Mouse (Mus musculus) embryonic stem cell, embryonic (primary cell): ENCODE data around the gene Tap2.

ENCODE experiments used
- CTCF ChIA-PET, 4 experiments: fragments of 300-600 bp in 2 of 4; fragments of 350-600 bp in 2 of 4; sonication (Branson Sonifier 250); formaldehyde crosslinking; loops; one replicate each; lab custom pipeline; 2022; ENCODE audit warnings: inconsistent platforms in 2 of 4; lab: Charles Lee
- POLR2A ChIA-PET, 4 experiments: fragments of 300-600 bp in 2 of 4; fragments of 350-600 bp in 2 of 4; sonication (Branson Sonifier 250); formaldehyde crosslinking; loops; one replicate each; lab custom pipeline; 2022; ENCODE audit warnings: antibody characterized with exemption in 4 of 4, inconsistent platforms in 1 of 4; lab: Charles Lee

Gene Tap2

GRCm38 (mm10) chr17:34203444-34203843, at the start of gene Tap2:
Tap2 (plus strand) TSS chr17:34203527.
- POLR2A ChIA-PET = interaction anchor here in 2 of 4 experiments (0.7 to 1.0 kb wide), 2 partner anchors 17 to 126 kb away, joined by 3 to 4 read pairs; no protein-coding TSS in a partner anchor
- CTCF ChIA-PET = interaction anchor here in 2 of 4 experiments (0.6 to 0.7 kb wide), 3 partner anchors 17 to 1755 kb away, joined by 3 to 4 read pairs (median 3); no protein-coding TSS in a partner anchor

GRCm38 (mm10) chr17:34155534-34155933, 47.8 kb upstream of the Tap2 start:
- POLR2A ChIA-PET = no interaction called here

GRCm38 (mm10) chr17:34164202-34164895, 39.0 kb upstream of the Tap2 start:
- ChIA-PET POLR2A (interaction anchor here in 1 of 4 experiments (1.1 to 2.0 kb wide), 3 partner anchors 29 to 133 kb away, joined by 3 to 5 read pairs (median 4); partner anchors contain the start of genes H2-DMa, Rxrb and Slc39a7), CTCF (interaction anchor here (0.7 to 8.8 kb wide), 10 partner anchors 23 to 460 kb away, joined by 3 to 74 read pairs (median 6); no protein-coding TSS in a partner anchor)

More at GRCm38 (mm10) chr17:34155534-34155933, 47.8 kb upstream of the Tap2 start:
- CTCF ChIA-PET = no interaction called here

GRCm38 (mm10) chr17:34165033-34165730, 38.1 kb upstream of the Tap2 start:
- POLR2A ChIA-PET = interaction anchor here in 2 of 4 experiments (1.0 to 2.0 kb wide), 6 partner anchors 24 to 134 kb away, joined by 3 to 5 read pairs (median 3); partner anchors contain the start of genes H2-DMa (in 1 of the 2), Rxrb (in 1 of the 2) and Slc39a7 (in 1 of the 2)

GRCm38 (mm10) chr17:34169279-34169678, 34.0 kb upstream of the Tap2 start:
- POLR2A ChIA-PET = interaction anchor here in 1 of 4 experiments (1.7 to 2.3 kb wide), 4 partner anchors 34 to 57 kb away, joined by 4 to 9 read pairs (median 5); partner anchors contain the start of gene H2-DMa

More at GRCm38 (mm10) chr17:34165033-34165730, 38.1 kb upstream of the Tap2 start:
- CTCF ChIA-PET = interaction anchor here (0.6 to 8.8 kb wide), 25 partner anchors 16 to 580 kb away, joined by 3 to 74 read pairs (median 4); partner anchors contain the start of gene BC051142 (in 1 of the 4)

GRCm38 (mm10) chr17:34170487-34170876, 32.8 kb upstream of the Tap2 start:
- CTCF ChIA-PET = interaction anchor here (0.6 to 8.8 kb wide), 127 partner anchors 8 to 1049 kb away, joined by 3 to 74 read pairs (median 4); partner anchors contain the start of genes Tap1 (in 4 of the 4), Psmb9 (in 3 of the 4), Rxrb (in 2 of the 4) and Slc39a7 (in 2 of the 4)
- POLR2A ChIA-PET = interaction anchor here (0.6 to 2.3 kb wide), 20 partner anchors 31 to 1789 kb away, joined by 3 to 13 read pairs (median 4); partner anchors contain the start of gene H2-DMa (in 2 of the 4)

More at GRCm38 (mm10) chr17:34169279-34169678, 34.0 kb upstream of the Tap2 start:
- CTCF ChIA-PET = interaction anchor here in 3 of 4 experiments (0.8 to 8.8 kb wide), 12 partner anchors 14 to 242 kb away, joined by 3 to 74 read pairs (median 12); no protein-coding TSS in a partner anchor

GRCm38 (mm10) chr17:34170877-34171498, 32.3 kb upstream of the Tap2 start:
- ChIA-PET CTCF (interaction anchor here (0.6 to 8.8 kb wide), 128 partner anchors 8 to 1048 kb away, joined by 3 to 74 read pairs (median 4); partner anchors contain the start of genes Tap1 (in 4 of the 4), Psmb9 (in 3 of the 4), Rxrb (in 2 of the 4) and Slc39a7 (in 2 of the 4)), POLR2A (interaction anchor here (0.6 to 2.3 kb wide), 22 partner anchors 32 to 1789 kb away, joined by 3 to 13 read pairs (median 4); partner anchors contain the start of gene H2-DMa (in 2 of the 4))

GRCm38 (mm10) chr17:34172528-34172927, 30.8 kb upstream of the Tap2 start:
- CTCF ChIA-PET = interaction anchor here in 3 of 4 experiments (0.6 to 2.1 kb wide), 10 partner anchors 11 to 1580 kb away, joined by 3 to 6 read pairs (median 4); partner anchors contain the start of genes BC051142 (in 1 of the 3), Psmb9 (in 1 of the 3) and Tap1 (in 1 of the 3)
- POLR2A ChIA-PET = interaction anchor here in 1 of 4 experiments (0.5 to 1.4 kb wide), 2 partner anchors 53 to 381 kb away, joined by 3 read pairs; partner anchors contain the start of gene H2-DMa

GRCm38 (mm10) chr17:34174075-34174474, 29.3 kb upstream of the Tap2 start:
- ChIA-PET CTCF (interaction anchor here in 2 of 4 experiments (0.7 to 2.1 kb wide), 2 partner anchors 39 to 237 kb away, joined by 4 to 5 read pairs; no protein-coding TSS in a partner anchor), POLR2A (no interaction called here)

- ChIA-PET CTCF (no interaction called here), POLR2A (no interaction called here)
Observed at GRCm38 (mm10) chr17:34177179-34177578, 26.1 kb upstream of the Tap2 start.

GRCm38 (mm10) chr17:34179019-34179418, 24.3 kb upstream of the Tap2 start:
- POLR2A ChIA-PET = no interaction called here

GRCm38 (mm10) chr17:34179913-34180859, 23.1 kb upstream of the Tap2 start:
- ChIA-PET POLR2A (interaction anchor here in 2 of 4 experiments (0.6 to 1.2 kb wide), 3 partner anchors 18 to 73 kb away, joined by 3 read pairs; no protein-coding TSS in a partner anchor), CTCF (interaction anchor here in 3 of 4 experiments (0.5 to 1.4 kb wide), 4 partner anchors 10 to 634 kb away, joined by 3 to 5 read pairs (median 3); no protein-coding TSS in a partner anchor)

More at GRCm38 (mm10) chr17:34179019-34179418, 24.3 kb upstream of the Tap2 start:
- CTCF ChIA-PET = interaction anchor here in 3 of 4 experiments (0.6 to 0.8 kb wide), 3 partner anchors 8 to 55 kb away, joined by 3 read pairs; no protein-coding TSS in a partner anchor

- ChIA-PET POLR2A (interaction anchor here in 2 of 4 experiments (0.6 to 1.7 kb wide), 6 partner anchors 17 to 228 kb away, joined by 3 to 5 read pairs (median 3); partner anchors contain the start of genes H2-DMa (in 2 of the 2), Rps18 (in 1 of the 2) and Vps52 (in 1 of the 2)), CTCF (interaction anchor here in 3 of 4 experiments (0.7 to 2.6 kb wide), 10 partner anchors 11 to 630 kb away, joined by 3 to 18 read pairs (median 4); no protein-coding TSS in a partner anchor)
Observed at GRCm38 (mm10) chr17:34183564-34184219, 19.6 kb upstream of the Tap2 start.

GRCm38 (mm10) chr17:34185526-34185925, 17.8 kb upstream of the Tap2 start:
- ChIA-PET CTCF (interaction anchor here in 2 of 4 experiments (1.1 to 2.8 kb wide), 3 partner anchors 15 to 50 kb away, joined by 3 to 14 read pairs (median 4); no protein-coding TSS in a partner anchor), POLR2A (interaction anchor here in 2 of 4 experiments (1.2 to 2.3 kb wide), 4 partner anchors 11 to 73 kb away, joined by 4 to 17 read pairs (median 6); partner anchors contain the start of gene H2-DMa (in 1 of the 2))

GRCm38 (mm10) chr17:34186885-34187260, 16.5 kb upstream of the Tap2 start:
- CTCF ChIA-PET = interaction anchor here (0.5 to 2.8 kb wide), 18 partner anchors 9 to 386 kb away, joined by 3 to 14 read pairs (median 4); partner anchors contain the start of gene BC051142 (in 1 of the 4)

More at GRCm38 (mm10) chr17:34186885-34187260, 16.5 kb upstream of the Tap2 start:
- POLR2A ChIA-PET = interaction anchor here (0.5 to 2.3 kb wide), 15 partner anchors 10 to 162 kb away, joined by 3 to 17 read pairs (median 4); partner anchors contain the start of genes H2-DMa (in 1 of the 4), Psmb8 (in 1 of the 4), Ring1 (in 1 of the 4) and Rxrb (in 1 of the 4)
